Mouse (Mus musculus): ENCODE data around the gene Rapgef4.

- TF ChIP-seq POLR2A (IDR thresholded peaks at IDR 0.05; ENCODE audit: borderline replicate concordance, extremely low read depth, insufficient read depth, insufficient read length, poor library complexity, severe bottlenecking): no peak
- peak; percentile 55; the same call in 1 of the 2 replicates for TF ChIP-seq CTCF (IDR thresholded peaks at IDR 0.05; ENCODE audit: borderline replicate concordance, extremely low read depth, insufficient read depth, insufficient read length)
Observed at GRCm38 (mm10) chr2:72044191-72044590, 63.2 kb downstream of the Rapgef4 start.

All from brain, embryonic 14.5 days (tissue).